Mouse (Mus musculus) embryonic facial prominence, embryonic 11.5 days (tissue): ENCODE data around the gene Ptprz1. TPM values are rescaled to one million over a fixed set of nuclear protein-coding genes. Genes with fewer than 3 reads are reported as not detected.

Experiments
- ATAC-seq: fragments of 200-750 bp; cut with Nextera tagmentation; replicated peaks from 2 replicates; pipeline ENCODE4 v1.8.0; 2017; ENCODE audit warnings: low read depth; ENCODE audit not compliant: insufficient number of reproducible peaks, low FRiP score, low TSS enrichment
- DNase-seq: peaks from one replicate; pipeline ENCODE4 v3.0.0-alpha.2; 2015; ENCODE audit warnings: low spot score
- H3K27ac ChIP-seq: fragments of 300-500 bp; sonication (generic); replicated peaks from 2 replicates; pipeline ENCODE4 v1.5.1; 2014; ENCODE audit warnings: mild to moderate bottlenecking, low read depth, low read length, control low read depth
- H3K27me3 ChIP-seq: fragments of 300-500 bp; sonication (generic); 2 replicates; pipeline ENCODE4 v1.6.1; 2014; ENCODE audit warnings: mild to moderate bottlenecking, low read length, moderate library complexity, mixed read lengths; ENCODE audit not compliant: control insufficient read depth, insufficient read depth
- H3K36me3 ChIP-seq: fragments of 300-500 bp; sonication (generic); replicated peaks from 2 replicates; pipeline ENCODE4 v1.6.1; 2014; ENCODE audit warnings: low read depth, mild to moderate bottlenecking, low read length, moderate library complexity, mixed read lengths; ENCODE audit not compliant: control insufficient read depth, insufficient read depth
- H3K4me1 ChIP-seq: fragments of 300-500 bp; sonication (generic); 2 replicates; pipeline ENCODE4 v1.6.1; 2014; ENCODE audit warnings: low read length, mixed read lengths; ENCODE audit not compliant: control insufficient read depth, insufficient read depth
- H3K4me2 ChIP-seq: fragments of 300-500 bp; sonication (generic); 2 replicates; pipeline ENCODE4 v1.6.1; 2014; ENCODE audit warnings: low read depth, mild to moderate bottlenecking, control low read depth, low read length, moderate library complexity
- H3K4me3 ChIP-seq: fragments of 300-500 bp; sonication (generic); 2 replicates; pipeline ENCODE4 v1.5.1; 2014; ENCODE audit warnings: low read depth, low read length, control low read depth
- H3K9ac ChIP-seq: fragments of 300-500 bp; sonication (generic); replicated peaks from 2 replicates; pipeline ENCODE4 v1.6.1; 2014; ENCODE audit warnings: mild to moderate bottlenecking, control low read depth, low read length
- H3K9me3 ChIP-seq: fragments of 300-500 bp; sonication (generic); replicated peaks from 2 replicates; pipeline ENCODE4 v1.6.1; 2016; ENCODE audit warnings: mild to moderate bottlenecking, low read length, inconsistent platforms, mixed read lengths; ENCODE audit not compliant: control insufficient read depth
- WGBS: fragments of 180-500 bp; shearing (Covaris S2); extraction: QIAGEN DNeasy Blood & Tissue Kit; methylation state at CpG from one replicate; pipeline ENCODE4 v1.1.7; 2014; 5-methylcytosine and 5-hydroxymethylcytosine counted together
- polyA plus RNA-seq: library from polyadenylated mRNA; unstranded; fragments of >200 nt; fragmentation: Nextera tagmentation; extraction: Ambion mirVana; gene quantifications from 2 replicates; pipeline ENCODE4 v1.2.1, GENCODE M21; 2014

The Ptprz1 gene
- polyA plus RNA-seq, result 10.1 and 11.9 TPM in 2 replicates

GRCm38 (mm10) chr6:22874781-22875613 is at the start of gene Ptprz1:
TSS of gene Ptprz1 (plus strand) at chr6:22875502.
- Histone ChIP-seq H3K4me2 (peak within 1 kb of the TSS; percentile 95), H3K9me3 (no peaks in the 10 kb centered on the region), H3K4me1 (no peaks in the 10 kb centered on the region), H3K4me3 (peak within 1 kb of the TSS; percentile 55), H3K9ac (peak within 1 kb of the TSS; percentile 65), H3K27me3 (no peaks in the 10 kb centered on the region), H3K27ac (no peak within 1 kb of the TSS), H3K36me3 (no peaks in the 10 kb centered on the region)
- WGBS, result under 1% methylated on average over 41 of the region's 44 CpGs
- DNase-seq, result peak; percentile 86
- ATAC-seq, result peak; percentile 93

GRCm38 (mm10) chr6:22833637-22834036 is 41.7 kb upstream of the Ptprz1 start:
- DNase-seq (peak; percentile 54), ATAC-seq (peak; percentile 67; the same call in 1 of the 2 replicates)
- Histone ChIP-seq H3K27me3 (no peaks in the 10 kb centered on the region), H3K4me1 (no peaks in the 10 kb centered on the region), H3K27ac (no peak overlapping the region), H3K4me3 (no peak overlapping the region), H3K9me3 (no peaks in the 10 kb centered on the region), H3K36me3 (no peaks in the 10 kb centered on the region), H3K4me2 (no peak overlapping the region), H3K9ac (no peak overlapping the region)
- 16% methylated on average over 7 of the region's 7 CpGs for WGBS

- Histone ChIP-seq H3K4me1 (no peaks in the 10 kb centered on the region), H3K4me2 (no peak overlapping the region), H3K4me3 (no peak overlapping the region), H3K9ac (no peak overlapping the region), H3K27ac (no peak overlapping the region), H3K9me3 (no peaks in the 10 kb centered on the region), H3K36me3 (no peaks in the 10 kb centered on the region), H3K27me3 (no peaks in the 10 kb centered on the region)
- ATAC-seq (peak; percentile 67; the same call in 1 of the 2 replicates), DNase-seq (peak; percentile 22)
- WGBS, result 57% methylated on average over 19 of the region's 19 CpGs
Measured at GRCm38 (mm10) chr6:22834100-22834970, 41.0 kb upstream of the Ptprz1 start.

- peak; percentile 36 for DNase-seq
Measured at GRCm38 (mm10) chr6:22875614-22876541, 576 bp downstream of the Ptprz1 start.

GRCm38 (mm10) chr6:22887978-22888377 is 12.7 kb downstream of the Ptprz1 start:
- Histone ChIP-seq H3K27me3 (no peaks in the 10 kb centered on the region), H3K4me1 (no peaks in the 10 kb centered on the region), H3K9ac (no peak overlapping the region), H3K4me3 (no peak overlapping the region), H3K36me3 (no peaks in the 10 kb centered on the region), H3K27ac (no peak overlapping the region), H3K9me3 (no peaks in the 10 kb centered on the region), H3K4me2 (no peak overlapping the region)
- no peak for DNase-seq
- no peak for ATAC-seq
- WGBS, result 89% methylated on average over 6 of the region's 6 CpGs

More at GRCm38 (mm10) chr6:22875614-22876541, 576 bp downstream of the Ptprz1 start:
- Histone ChIP-seq H3K9ac (peak overlapping the region; percentile 65), H3K27ac (no peak overlapping the region), H3K4me2 (peak overlapping the region; percentile 95), H3K4me1 (no peaks in the 10 kb centered on the region), H3K9me3 (no peaks in the 10 kb centered on the region), H3K27me3 (no peaks in the 10 kb centered on the region), H3K4me3 (peak overlapping the region; percentile 55), H3K36me3 (no peaks in the 10 kb centered on the region)
- 2% methylated on average over 45 of the region's 45 CpGs for WGBS
- peak; percentile 81 for ATAC-seq

- no peak for ATAC-seq
- Histone ChIP-seq H3K36me3 (no peaks in the 10 kb centered on the region), H3K9me3 (no peaks in the 10 kb centered on the region), H3K27me3 (no peaks in the 10 kb centered on the region), H3K27ac (no peak overlapping the region), H3K4me2 (no peak overlapping the region), H3K9ac (no peak overlapping the region), H3K4me3 (no peak overlapping the region), H3K4me1 (no peaks in the 10 kb centered on the region)
- no peak for DNase-seq
- 98% methylated on average over 8 of the region's 8 CpGs for WGBS
Measured at GRCm38 (mm10) chr6:22889333-22889732, 14.0 kb downstream of the Ptprz1 start.

GRCm38 (mm10) chr6:22901983-22902382 is 26.7 kb downstream of the Ptprz1 start:
- Histone ChIP-seq H3K27me3 (no peaks in the 10 kb centered on the region), H3K36me3 (no peaks in the 10 kb centered on the region), H3K4me3 (no peak overlapping the region), H3K4me2 (no peak overlapping the region), H3K9ac (no peak overlapping the region), H3K9me3 (no peaks in the 10 kb centered on the region), H3K4me1 (no peaks in the 10 kb centered on the region), H3K27ac (no peak overlapping the region)
- WGBS, result 66% methylated on average over 3 of the region's 3 CpGs
- no peak for DNase-seq
- no peak for ATAC-seq
